ENCODE assay signal across 8 mouse cellular contexts in the genomic region with DNA sequence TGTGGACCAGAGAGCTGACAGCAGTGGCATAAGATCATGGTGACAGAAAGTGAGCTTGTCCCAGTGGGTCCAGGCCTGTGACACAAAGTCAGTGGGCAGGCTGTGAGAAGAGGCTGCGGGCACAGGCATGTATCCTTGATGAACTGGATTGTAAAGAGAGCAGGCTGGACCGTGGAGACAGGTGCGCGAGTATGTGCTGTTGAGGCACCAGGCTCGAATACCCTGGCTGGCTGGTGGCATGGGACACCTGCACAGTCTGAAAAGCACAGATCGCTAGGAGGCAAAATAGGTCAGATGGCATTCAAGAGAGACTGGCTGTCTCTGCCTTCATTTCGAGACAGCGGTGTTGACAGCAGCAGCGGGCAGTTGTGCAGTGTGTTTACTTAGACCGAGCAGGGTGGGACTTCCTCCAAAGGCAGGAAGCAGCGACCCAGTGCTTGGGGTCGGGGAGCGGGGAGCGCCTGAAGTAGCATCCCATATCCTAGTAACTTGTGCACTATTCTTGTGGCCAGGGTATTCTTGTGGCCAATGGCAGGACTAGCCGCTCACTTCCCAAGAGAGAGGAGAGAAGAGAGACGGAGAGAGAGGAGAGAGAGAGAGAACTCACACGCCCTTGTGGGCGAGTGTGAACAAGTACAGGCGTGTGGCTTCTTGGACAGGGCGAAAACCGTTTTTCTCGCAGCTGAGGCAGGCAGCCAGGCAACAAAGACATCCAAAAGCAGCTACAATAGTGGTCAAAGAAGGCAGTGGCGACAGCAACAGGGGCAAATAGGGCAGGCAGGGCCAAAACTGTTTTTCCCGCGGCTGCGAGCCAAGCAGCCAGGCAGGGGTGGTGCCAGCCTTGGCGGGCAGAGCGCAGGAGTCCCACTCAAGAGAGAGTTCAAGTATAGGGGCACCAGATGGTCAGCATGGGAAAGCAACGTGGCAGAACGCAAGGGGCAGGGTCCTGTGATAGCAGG. TPM values are rescaled to one million over a fixed set of nuclear protein-coding genes. Genes with fewer than 3 reads are reported as not detected.
A peak's percentile ranks its signal among the peaks of the same experiment; 100 is the strongest.
DNase-seq lines count a peak whose midpoint lies in the region; ATAC-seq and TF ChIP-seq lines count a peak whose summit lies in the region.

No protein-coding gene starts in this region.

- peak; percentile 77 for ATAC-seq in forebrain, embryonic 12.5 days (ENCODE audit: low FRiP score)
- ATAC-seq in hindbrain, embryonic 11.5 days (ENCODE audit: low FRiP score), result peak; percentile 84

- H3K4me2 ChIP-seq in forebrain, embryonic 12.5 days, result peak overlapping the region; percentile 80
- peak overlapping the region; percentile 73 for H3K4me2 ChIP-seq in hindbrain, embryonic 11.5 days (replicated peaks; ENCODE audit: low read depth, low read length)

- TF ChIP-seq CTCF in E14TG2a.4 (conservative IDR thresholded peaks at IDR 0.05; ENCODE audit: low read length), result no peak

- peaks cover 5% of the 10 kb centered on the region; the same call in 1 of the 2 replicates for H3K4me1 ChIP-seq in E14TG2a.4 (replicated peaks; ENCODE audit: low read depth, low read length)
- peaks cover 7% of the 10 kb centered on the region; the same call in 1 of the 2 replicates for H3K4me1 ChIP-seq in forebrain, embryonic 12.5 days
- no peaks in the 10 kb centered on the region for H3K4me1 ChIP-seq in hindbrain, embryonic 11.5 days (replicated peaks; ENCODE audit: control insufficient read depth, insufficient read depth, low read length)

- 10% methylated on average over 30 of the region's 30 CpGs for WGBS in forebrain, embryonic 12.5 days
- WGBS in hindbrain, embryonic 11.5 days, result 6% methylated on average over 30 of the region's 30 CpGs

- H3K4me3 ChIP-seq in E14TG2a.4 (replicated peaks; ENCODE audit: low read length), result peak overlapping the region; percentile 90
- H3K4me3 ChIP-seq in forebrain, embryonic 12.5 days (replicated peaks), result peak overlapping the region; percentile 46
- peak overlapping the region; percentile 45 for H3K4me3 ChIP-seq in hindbrain, embryonic 11.5 days (ENCODE audit: low read depth, low read length)

- DNase-seq in cerebellum, adult 11-12 months, result peak; percentile 40
- peak; percentile 61 for DNase-seq in hindbrain, embryonic 11.5 days (ENCODE audit: low spot score)
- peak; percentile 59 to 63 for DNase-seq in layer of hippocampus, postnatal 10 days (ENCODE audit: low spot score in 2 of 2)
- DNase-seq in lung, postnatal 10 days, result peak; percentile 71
- DNase-seq in retina, embryonic 14.5 days (ENCODE audit: low spot score), result peak; percentile 44
- peak; percentile 77 for DNase-seq in thymus, postnatal 4 days

- no peaks in the 10 kb centered on the region for H3K27me3 ChIP-seq in E14TG2a.4 (ENCODE audit: insufficient read depth, low read length)
- H3K27me3 ChIP-seq in forebrain, embryonic 12.5 days, result no peaks in the 10 kb centered on the region
- H3K27me3 ChIP-seq in hindbrain, embryonic 11.5 days (ENCODE audit: control insufficient read depth, insufficient read depth, low read length), result no peaks in the 10 kb centered on the region

- no peaks in the 10 kb centered on the region for H3K36me3 ChIP-seq in E14TG2a.4 (ENCODE audit: insufficient read depth, low read length)
- H3K36me3 ChIP-seq in forebrain, embryonic 12.5 days (replicated peaks), result no peaks in the 10 kb centered on the region
- no peaks in the 10 kb centered on the region for H3K36me3 ChIP-seq in hindbrain, embryonic 11.5 days (ENCODE audit: control insufficient read depth, insufficient read depth, low read length)

- H3K27ac ChIP-seq in forebrain, embryonic 12.5 days, result peak overlapping the region; percentile 56; the same call in 1 of the 2 replicates
- H3K27ac ChIP-seq in hindbrain, embryonic 11.5 days (ENCODE audit: low read depth, low read length), result no peak overlapping the region

- peak overlapping the region; percentile 53 for H3K9ac ChIP-seq in forebrain, embryonic 12.5 days
- H3K9ac ChIP-seq in hindbrain, embryonic 11.5 days (ENCODE audit: low read depth, low read length), result peak overlapping the region; percentile 72

- H3K9me3 ChIP-seq in E14TG2a.4 (ENCODE audit: low read length), result no peaks in the 10 kb centered on the region
- no peaks in the 10 kb centered on the region for H3K9me3 ChIP-seq in forebrain, embryonic 12.5 days
- no peaks in the 10 kb centered on the region for H3K9me3 ChIP-seq in hindbrain, embryonic 11.5 days (ENCODE audit: control insufficient read depth, low read length)

RNA-seq across cellular contexts. Expression of a gene that starts 14.4 kb away (rescaled TPM):
- polyA plus RNA-seq in forebrain, embryonic 12.5 days (2016; fragmentation: Nextera tagmentation; extraction: Ambion mirVana), result 0.42 and 0.66 TPM in 2 replicates
- 1.2 and 1.5 TPM in 2 replicates for polyA plus RNA-seq in hindbrain, embryonic 11.5 days (2014; fragmentation: Nextera tagmentation; extraction: Ambion mirVana)
- total RNA-seq in layer of hippocampus, postnatal 10 days (2021), result under 1 TPM; 0.38 to 0.53 TPM

RNA-seq across cellular contexts. Expression of a gene that starts 18.6 kb away (rescaled TPM):
- 65.3 and 65.4 TPM in 2 replicates for polyA plus RNA-seq in forebrain, embryonic 12.5 days (2016; fragmentation: Nextera tagmentation; extraction: Ambion mirVana)
- polyA plus RNA-seq in hindbrain, embryonic 11.5 days (2014; fragmentation: Nextera tagmentation; extraction: Ambion mirVana), result 69.9 and 70.3 TPM in 2 replicates
- total RNA-seq in layer of hippocampus, postnatal 10 days (2021), result 10 to 100 TPM; 14.3 to 15.2 TPM

RNA-seq across cellular contexts. Expression of a gene that starts 18.6 kb away (rescaled TPM):
- polyA plus RNA-seq in forebrain, embryonic 12.5 days (2016; fragmentation: Nextera tagmentation; extraction: Ambion mirVana), result 8.1 and 9.4 TPM in 2 replicates
- polyA plus RNA-seq in hindbrain, embryonic 11.5 days (2014; fragmentation: Nextera tagmentation; extraction: Ambion mirVana), result 7.4 and 8.4 TPM in 2 replicates
- total RNA-seq in layer of hippocampus, postnatal 10 days (2021), result 1 to 10 TPM; 5.1 to 6.3 TPM
